Mouse (Mus musculus) midbrain, embryonic 10.5 days (tissue): ENCODE measurements around the gene Pld4. TPM values are rescaled to one million over a fixed set of nuclear protein-coding genes. Genes with fewer than 3 reads are reported as not detected.
A peak's percentile ranks its signal among the peaks of the same experiment; 100 is the strongest.

Source experiments
- DNase-seq: peaks from one replicate; pipeline ENCODE4 v3.0.0-alpha.2; 2017; ENCODE audit warnings: low spot score
- H3K27ac ChIP-seq: fragments of 300-500 bp; sonication (generic); replicated peaks from 2 replicates; pipeline ENCODE4 v1.5.1; 2016; ENCODE audit warnings: mild to moderate bottlenecking
- H3K27me3 ChIP-seq: fragments of 300-500 bp; sonication (generic); 2 replicates; pipeline ENCODE4 v1.6.1; 2016; ENCODE audit warnings: low read depth, mild to moderate bottlenecking; ENCODE audit not compliant: poor library complexity, severe bottlenecking
- H3K36me3 ChIP-seq: fragments of 300-500 bp; sonication (generic); 2 replicates; pipeline ENCODE4 v1.6.1; 2016; ENCODE audit warnings: mild to moderate bottlenecking, moderate library complexity
- H3K4me1 ChIP-seq: fragments of 300-500 bp; sonication (generic); 2 replicates; pipeline ENCODE4 v1.6.1; 2016
- H3K4me3 ChIP-seq: fragments of 300-500 bp; sonication (generic); 2 replicates; pipeline ENCODE4 v1.5.1; 2016; ENCODE audit warnings: mild to moderate bottlenecking, moderate library complexity
- H3K9me3 ChIP-seq: fragments of 300-500 bp; sonication (generic); replicated peaks from 2 replicates; pipeline ENCODE4 v1.6.1; 2016; ENCODE audit warnings: mild to moderate bottlenecking
- WGBS: fragments of 180-500 bp; shearing (Covaris S2); methylation state at CpG from one replicate; pipeline ENCODE4 v1.1.7; 2016; 5-methylcytosine and 5-hydroxymethylcytosine counted together
- polyA plus RNA-seq: library from polyadenylated mRNA; unstranded; fragments of >200 nt; fragmentation: Nextera tagmentation; extraction: Ambion mirVana; gene quantifications from 2 replicates; pipeline ENCODE4 v1.2.1, GENCODE M21; 2016

Pld4 gene
- polyA plus RNA-seq, result 3.7 and 5.7 TPM in 2 replicates

DNA sequence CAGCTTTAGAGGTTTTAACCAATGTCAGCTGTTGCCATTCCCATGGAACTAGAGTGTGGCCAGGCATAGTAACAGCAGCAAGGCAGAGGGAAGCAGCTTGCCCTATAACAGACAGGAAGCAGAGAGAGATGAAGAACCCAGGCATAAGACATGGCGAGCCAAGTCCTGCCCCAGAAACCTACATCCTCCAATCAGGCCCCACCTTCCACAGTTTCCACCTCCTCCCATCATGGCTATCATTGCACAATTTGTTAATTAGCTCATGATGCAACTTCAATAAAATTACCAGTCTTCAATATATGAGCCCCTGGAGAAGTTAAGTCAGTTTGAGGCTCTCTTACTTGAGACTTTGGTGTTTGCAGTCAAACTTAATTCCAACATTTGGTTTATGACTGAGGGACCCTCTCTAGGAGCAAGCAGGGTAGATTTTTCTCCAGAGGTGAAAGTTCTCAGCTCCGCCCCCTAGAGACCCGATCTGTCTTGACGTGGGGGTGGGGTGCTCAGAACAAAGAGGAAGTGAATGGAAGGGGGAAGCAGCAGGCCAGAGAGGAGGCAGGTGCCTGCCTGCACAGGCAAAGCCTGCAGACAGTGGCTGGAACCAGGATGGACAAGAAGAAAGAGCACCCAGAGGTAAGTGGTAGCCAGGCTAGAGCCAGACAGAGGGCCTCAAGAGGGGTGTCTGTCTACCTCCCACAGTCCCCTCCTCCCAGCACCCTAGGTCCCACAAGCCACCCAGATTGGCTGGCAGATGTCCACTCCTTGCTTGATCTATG lies at the start of gene Pld4:
Pld4 (plus strand) TSS at position 502 of the 773 bp plus-strand sequence.
- Histone ChIP-seq H3K27ac (no peak within 1 kb of the TSS; the same call in 1 of the 2 replicates), H3K4me1 (0 out of 2 replicates have a peak, but pooled peaks cover 3% of the 10 kb centered on the region)

DNA sequence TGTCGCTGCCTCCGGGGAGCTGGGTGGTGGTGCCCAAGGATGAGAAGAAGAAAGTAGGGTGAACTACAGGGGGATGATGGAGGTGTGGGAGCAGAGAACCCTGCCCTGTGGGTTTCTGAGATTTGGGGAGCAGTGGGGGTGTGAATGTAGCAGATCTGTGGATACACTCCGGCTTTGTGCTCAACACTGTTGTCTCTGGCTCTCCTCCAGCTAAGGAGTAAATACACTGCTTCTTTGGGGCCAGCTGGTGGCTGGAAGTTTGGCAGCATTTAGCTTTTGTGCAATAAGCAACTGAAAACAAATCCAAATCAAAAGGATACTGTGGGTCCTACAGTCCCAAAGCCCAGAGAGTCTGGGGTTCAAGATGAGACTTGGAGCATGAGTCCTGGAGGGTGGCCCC lies 46.5 kb upstream of the Pld4 start:
- DNase-seq, result no peak
- 80% methylated on average over 3 of the region's 3 CpGs for WGBS
- H3K27me3 ChIP-seq, result peaks cover 7% of the 10 kb centered on the region
- no peak overlapping the region for H3K4me3 ChIP-seq
- no peak overlapping the region for H3K27ac ChIP-seq
- H3K9me3 ChIP-seq, result no peaks in the 10 kb centered on the region
- no peaks in the 10 kb centered on the region for H3K4me1 ChIP-seq
- H3K36me3 ChIP-seq, result no peaks in the 10 kb centered on the region

More for the DNA sequence above, at the start of gene Pld4:
- DNase-seq, result no peak
- Histone ChIP-seq H3K9me3 (0 out of 2 replicates have a peak, but pooled peaks cover 3% of the 10 kb centered on the region), H3K4me3 (no peak within 1 kb of the TSS), H3K36me3 (no peaks in the 10 kb centered on the region), H3K27me3 (no peaks in the 10 kb centered on the region)
- 37% methylated on average over 4 of the region's 4 CpGs for WGBS

DNA sequence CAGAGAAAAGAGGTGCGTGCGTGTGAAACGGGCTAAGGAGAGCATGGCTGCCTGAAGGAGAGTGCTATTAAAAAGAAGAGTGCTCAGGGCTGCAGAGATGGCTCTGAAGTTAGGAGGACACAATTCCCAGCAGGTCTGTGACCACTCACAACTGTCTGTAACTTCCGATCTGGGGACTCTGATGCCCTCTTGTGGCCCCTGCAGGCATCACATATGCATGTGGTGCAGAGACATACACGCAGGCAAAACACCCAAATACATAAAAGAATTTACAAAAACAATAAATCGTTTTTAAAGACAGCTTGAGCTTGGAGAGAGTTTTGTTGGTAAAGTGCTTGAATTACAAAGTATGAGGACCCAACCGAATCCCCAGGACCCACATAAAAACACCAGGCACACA lies 43.3 kb upstream of the Pld4 start:
- DNase-seq, result peak; percentile 68
- Histone ChIP-seq H3K36me3 (no peaks in the 10 kb centered on the region), H3K27ac (no peak overlapping the region), H3K4me3 (no peak overlapping the region), H3K9me3 (no peaks in the 10 kb centered on the region), H3K4me1 (peaks cover 11% of the 10 kb centered on the region), H3K27me3 (peaks cover 34% of the 10 kb centered on the region)
- WGBS, result 32% methylated on average over 7 of the region's 7 CpGs

DNA sequence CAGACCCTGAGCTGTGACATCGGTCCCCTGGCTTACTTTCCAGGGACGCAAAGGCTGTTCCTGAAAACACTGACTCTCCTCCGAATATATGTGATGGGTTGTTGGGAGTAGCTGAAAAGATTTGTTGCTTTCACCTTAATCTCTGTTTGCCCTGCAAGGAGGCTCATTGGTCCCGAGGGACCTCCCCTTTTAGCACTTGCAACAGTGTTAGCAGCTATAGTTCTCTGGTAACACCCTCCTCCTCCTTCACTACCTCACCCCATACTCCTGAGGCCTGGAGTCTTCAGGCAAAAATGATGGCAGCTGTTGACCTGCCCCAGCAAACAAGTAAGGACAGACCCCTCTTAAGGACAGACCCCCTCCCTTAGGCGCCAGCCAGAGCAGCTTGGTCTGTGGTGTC lies 41.5 kb upstream of the Pld4 start:
- H3K4me3 ChIP-seq, result no peak overlapping the region
- peaks cover 22% of the 10 kb centered on the region for H3K4me1 ChIP-seq
- H3K27me3 ChIP-seq, result peaks cover 52% of the 10 kb centered on the region
- no peaks in the 10 kb centered on the region for H3K36me3 ChIP-seq
- 59% methylated on average over 5 of the region's 5 CpGs for WGBS
- no peak overlapping the region for H3K27ac ChIP-seq
- no peak for DNase-seq
- no peaks in the 10 kb centered on the region for H3K9me3 ChIP-seq

DNA sequence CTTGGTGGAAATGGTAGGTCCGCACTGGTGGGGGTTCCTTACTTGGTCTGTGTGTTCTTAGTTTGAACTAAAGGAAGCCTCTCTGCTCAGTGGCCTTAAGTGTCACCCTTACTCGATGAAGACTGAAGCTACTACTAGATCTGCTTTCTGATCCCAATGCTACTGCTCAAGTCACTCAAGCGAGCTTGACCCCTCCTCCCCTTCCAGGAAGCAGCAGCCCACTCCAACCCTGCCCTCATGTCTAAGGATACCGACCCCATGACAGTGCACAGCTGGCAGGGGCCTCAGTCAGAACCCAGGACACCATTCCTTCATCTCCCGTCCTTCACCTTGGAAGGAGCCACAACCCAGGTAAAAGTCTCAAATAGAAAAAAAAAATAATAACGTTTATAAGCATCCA lies 40.2 kb upstream of the Pld4 start, which contains the start of gene Cep170b:
Cep170b (plus strand) TSS at position 240 of the 400 bp plus-strand sequence.
- no peaks in the 10 kb centered on the region for H3K36me3 ChIP-seq
- no peak within 1 kb of the TSS for H3K27ac ChIP-seq
- no peak for DNase-seq
- peaks cover 54% of the 10 kb centered on the region for H3K27me3 ChIP-seq
- 68% methylated on average over 6 of the region's 6 CpGs for WGBS
- no peaks in the 10 kb centered on the region for H3K9me3 ChIP-seq
- H3K4me1 ChIP-seq, result peaks cover 22% of the 10 kb centered on the region
- H3K4me3 ChIP-seq, result peak within 1 kb of the TSS; percentile 86

DNA sequence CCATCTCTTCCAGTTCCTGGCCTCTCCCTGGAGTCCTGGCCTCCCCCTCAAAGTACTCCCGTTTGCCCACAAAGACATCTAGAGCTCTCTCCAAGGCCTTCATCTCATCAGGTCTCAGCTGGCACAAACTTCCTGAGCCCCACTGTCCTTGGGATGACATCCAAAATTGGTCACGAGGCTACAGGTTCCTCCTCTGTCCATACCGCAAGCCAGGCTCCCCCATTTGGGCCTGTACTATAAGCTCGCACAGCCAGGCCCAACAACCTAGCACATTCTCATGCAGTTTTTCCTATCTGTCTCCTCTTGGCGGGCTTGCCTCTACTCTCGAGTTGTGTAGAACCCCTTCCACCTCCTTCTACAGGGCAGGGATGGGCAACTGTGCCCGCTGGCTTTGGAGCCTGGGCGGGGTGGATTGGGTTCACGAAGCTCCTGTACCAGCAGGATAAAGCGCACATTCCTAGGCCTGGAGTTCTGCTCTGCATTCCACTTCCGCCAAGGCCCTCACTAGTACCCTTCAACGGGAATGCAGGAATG lies 39.5 kb upstream of the Pld4 start:
- H3K9me3 ChIP-seq, result no peaks in the 10 kb centered on the region
- peaks cover 54% of the 10 kb centered on the region for H3K27me3 ChIP-seq
- H3K36me3 ChIP-seq, result no peaks in the 10 kb centered on the region
- 34% methylated on average over 12 of the region's 12 CpGs for WGBS
- peak overlapping the region; percentile 86 for H3K4me3 ChIP-seq
- no peak overlapping the region for H3K27ac ChIP-seq
- H3K4me1 ChIP-seq, result peaks cover 22% of the 10 kb centered on the region
- no peak for DNase-seq

DNA sequence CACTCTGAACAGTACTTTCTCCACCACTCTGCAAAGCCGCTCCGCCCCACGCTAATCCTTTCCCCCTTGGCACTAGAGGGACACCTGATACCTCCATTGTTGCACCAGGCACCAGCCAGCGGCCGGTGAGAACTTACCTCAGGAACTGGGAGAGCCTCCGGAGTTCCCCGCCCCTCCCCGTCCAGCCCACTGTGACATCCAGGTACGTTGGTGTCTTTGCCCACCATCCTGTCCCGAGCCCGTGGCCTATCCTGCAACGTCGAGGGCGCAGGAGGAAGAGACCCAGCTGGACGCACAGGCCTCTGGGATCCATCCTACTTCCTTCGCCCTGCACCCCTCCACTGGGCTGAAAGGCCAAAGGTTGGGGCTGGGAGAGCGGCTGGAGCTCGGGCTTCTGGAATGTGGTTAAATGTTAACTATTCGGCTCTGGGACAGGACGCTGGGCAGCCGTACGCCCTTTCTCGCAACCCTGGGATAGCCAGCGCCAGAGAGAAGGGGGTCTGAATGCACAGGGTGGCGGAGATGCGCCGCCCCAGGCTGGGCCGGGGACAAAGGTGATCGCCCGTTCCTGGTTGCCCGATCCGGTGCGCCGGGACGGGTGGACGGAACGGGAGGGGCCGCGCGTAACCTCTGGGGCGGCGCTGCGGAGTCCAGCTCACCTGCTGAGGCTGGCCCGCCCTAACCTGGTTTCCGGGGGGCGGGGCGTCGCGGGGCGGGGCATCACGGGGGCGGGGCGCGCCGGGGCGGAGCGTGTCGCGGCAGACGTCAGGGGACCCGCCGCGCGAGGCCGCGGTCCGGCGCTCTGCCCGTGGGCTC lies 38.8 kb upstream of the Pld4 start:
- peak; percentile 64 for DNase-seq
- Histone ChIP-seq H3K27me3 (peaks cover 55% of the 10 kb centered on the region), H3K4me3 (peak overlapping the region; percentile 86), H3K4me1 (peaks cover 23% of the 10 kb centered on the region), H3K36me3 (no peaks in the 10 kb centered on the region), H3K9me3 (no peaks in the 10 kb centered on the region), H3K27ac (peak overlapping the region; percentile 75; the same call in 1 of the 2 replicates)
- 2% methylated on average over 52 of the region's 69 CpGs for WGBS

DNA sequence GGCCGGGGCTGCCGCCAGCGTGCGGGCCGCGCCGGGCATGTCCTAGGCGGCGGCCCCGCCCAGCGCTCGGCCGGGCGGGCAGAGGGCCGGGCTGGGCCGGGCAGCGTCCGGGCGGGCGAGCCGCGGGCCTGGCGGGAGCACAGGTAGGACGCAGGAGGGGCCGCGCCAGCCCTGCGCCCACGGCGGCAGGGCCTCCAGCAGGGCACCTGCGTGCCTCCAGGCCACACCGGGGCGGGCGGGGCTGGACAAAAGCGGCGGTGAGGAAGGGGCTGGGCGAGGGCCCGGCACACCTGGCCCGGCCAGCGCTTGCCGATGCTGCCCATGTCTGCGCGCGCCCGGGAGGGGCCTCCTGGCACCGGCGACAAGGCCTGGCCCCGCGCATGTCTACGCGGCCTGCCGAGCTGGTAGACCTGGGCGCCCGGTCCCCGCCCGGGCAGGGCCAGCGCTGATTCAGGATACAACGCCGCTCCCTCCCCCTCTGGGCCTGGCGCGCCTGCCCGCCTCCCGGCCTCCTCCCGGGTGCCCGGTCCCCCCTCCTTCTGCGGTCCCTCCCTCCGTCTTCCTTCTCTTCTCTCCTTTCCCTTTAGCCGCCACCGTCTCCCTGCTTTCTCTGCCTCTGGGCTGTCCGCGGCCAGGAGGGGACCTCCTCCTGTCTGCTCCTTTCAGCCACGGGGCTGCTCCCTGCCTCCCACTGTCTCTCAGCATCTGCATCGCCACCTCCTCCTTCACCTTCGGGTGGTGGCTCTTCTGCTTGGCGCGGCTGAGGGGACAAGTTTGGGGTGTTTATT lies 38.0 kb upstream of the Pld4 start:
- no peaks in the 10 kb centered on the region for H3K9me3 ChIP-seq
- DNase-seq, result peak; percentile 46
- no peaks in the 10 kb centered on the region for H3K36me3 ChIP-seq
- peaks cover 60% of the 10 kb centered on the region for H3K27me3 ChIP-seq
- WGBS, result 1% methylated on average over 65 of the region's 75 CpGs
- H3K4me3 ChIP-seq, result peak overlapping the region; percentile 86
- H3K27ac ChIP-seq, result peak overlapping the region; percentile 75
- peaks cover 27% of the 10 kb centered on the region for H3K4me1 ChIP-seq

DNA sequence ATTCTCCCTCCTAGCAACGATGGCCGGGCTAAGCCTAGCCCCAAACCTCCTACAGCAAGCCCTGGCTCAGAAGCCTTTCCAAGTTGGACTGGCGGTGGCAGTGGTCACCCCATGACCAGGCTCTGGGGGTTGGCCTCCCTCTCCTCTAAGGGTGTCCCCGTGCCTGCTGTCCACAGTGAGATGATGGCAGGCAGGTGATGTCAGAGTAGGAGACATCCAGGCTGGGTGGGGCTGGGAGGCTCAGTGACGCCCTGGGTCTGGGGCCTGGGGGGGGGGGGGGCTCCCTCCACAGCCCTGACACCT lies 37.5 kb upstream of the Pld4 start:
- 10% methylated on average over 5 of the region's 5 CpGs for WGBS
- H3K27me3 ChIP-seq, result peaks cover 60% of the 10 kb centered on the region
- peak overlapping the region; percentile 86 for H3K4me3 ChIP-seq
- no peak for DNase-seq
- H3K9me3 ChIP-seq, result no peaks in the 10 kb centered on the region
- peak overlapping the region; percentile 75 for H3K27ac ChIP-seq
- H3K4me1 ChIP-seq, result peaks cover 27% of the 10 kb centered on the region
- no peaks in the 10 kb centered on the region for H3K36me3 ChIP-seq

DNA sequence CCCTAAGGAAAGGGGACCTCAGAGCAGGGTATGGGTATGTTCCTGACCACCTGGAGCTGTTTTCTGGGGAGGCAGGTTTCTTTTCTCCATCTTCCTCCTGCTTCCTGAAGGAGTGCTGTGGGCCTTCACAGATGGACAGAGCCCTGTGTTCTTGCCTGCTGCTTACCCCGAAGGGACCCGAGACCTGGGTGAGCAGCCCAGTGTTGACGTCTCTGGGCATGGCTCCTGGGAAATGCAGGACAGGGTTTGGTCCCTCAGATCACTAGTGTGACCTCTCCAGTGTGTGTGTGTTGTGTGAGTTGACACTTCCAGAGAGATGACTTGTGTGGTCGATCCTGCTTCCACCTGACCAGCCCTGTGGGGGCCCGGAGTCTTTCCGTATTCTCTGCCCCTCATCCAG lies 37.0 kb upstream of the Pld4 start:
- Histone ChIP-seq H3K36me3 (no peaks in the 10 kb centered on the region), H3K27ac (no peak overlapping the region), H3K4me1 (peaks cover 27% of the 10 kb centered on the region), H3K4me3 (peak overlapping the region; percentile 86; the same call in 1 of the 2 replicates), H3K27me3 (peaks cover 60% of the 10 kb centered on the region), H3K9me3 (no peaks in the 10 kb centered on the region)
- DNase-seq, result no peak
- WGBS, result 84% methylated on average over 6 of the region's 6 CpGs

DNA sequence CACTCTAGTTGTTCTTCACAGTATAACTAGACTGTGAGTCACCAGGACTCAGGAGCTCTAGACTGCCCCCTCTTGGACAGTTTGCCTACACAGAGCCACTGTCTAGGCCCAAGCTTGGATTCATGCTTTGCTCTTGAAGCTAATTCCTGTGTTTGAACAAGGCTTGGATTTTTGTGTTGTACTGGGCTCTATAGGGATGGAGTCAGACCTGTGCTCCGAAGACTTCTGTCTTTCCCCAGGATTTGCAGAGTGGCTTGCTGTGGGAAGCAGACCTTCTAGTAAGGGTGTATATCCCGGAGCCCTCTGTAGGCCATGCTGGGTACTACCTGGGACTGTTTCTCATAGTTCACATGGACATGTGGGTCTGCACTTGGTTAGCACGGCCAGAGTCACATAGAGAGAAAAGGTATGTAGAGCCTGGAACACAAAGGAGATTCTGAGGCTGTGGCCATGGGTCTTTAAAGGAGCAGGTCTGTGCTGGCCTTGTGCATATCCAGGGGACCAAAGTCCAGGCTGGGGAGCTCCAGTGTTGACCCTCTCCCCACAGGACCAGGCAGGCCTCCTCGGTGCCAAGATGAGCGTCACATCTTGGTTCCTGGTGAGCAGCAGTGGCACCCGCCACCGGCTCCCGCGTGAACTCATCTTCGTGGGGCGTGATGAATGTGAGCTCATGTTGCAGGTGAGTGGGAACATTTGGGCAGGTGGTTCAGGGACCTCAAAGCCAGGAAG lies 36.2 kb upstream of the Pld4 start:
- H3K4me1 ChIP-seq, result peaks cover 27% of the 10 kb centered on the region
- H3K9me3 ChIP-seq, result no peaks in the 10 kb centered on the region
- no peak overlapping the region for H3K27ac ChIP-seq
- H3K27me3 ChIP-seq, result peaks cover 54% of the 10 kb centered on the region
- no peak overlapping the region for H3K4me3 ChIP-seq
- WGBS, result 79% methylated on average over 11 of the region's 11 CpGs
- H3K36me3 ChIP-seq, result no peaks in the 10 kb centered on the region
- peak; percentile 70 for DNase-seq

DNA sequence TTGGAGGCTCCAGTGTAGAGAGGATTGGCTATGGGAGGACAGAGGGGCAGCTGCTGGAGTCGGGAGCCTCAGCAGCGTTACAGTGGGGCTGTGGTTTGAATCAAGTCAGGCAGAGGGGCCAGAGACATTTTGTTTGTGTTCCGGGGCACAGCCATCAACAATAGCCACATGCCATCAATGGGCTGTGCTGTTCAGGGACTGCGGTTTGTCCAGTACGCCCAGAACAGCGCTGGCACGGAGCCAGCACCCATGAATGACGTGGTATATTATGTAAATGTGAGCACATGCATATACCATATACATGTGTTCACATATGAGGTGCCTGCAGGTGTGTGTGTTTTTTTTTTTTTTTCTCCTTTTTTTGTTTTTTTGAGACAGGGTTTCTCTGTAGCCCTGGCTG lies 32.7 kb upstream of the Pld4 start:
- no peak for DNase-seq
- Histone ChIP-seq H3K27me3 (peaks cover 19% of the 10 kb centered on the region), H3K4me1 (peaks cover 9% of the 10 kb centered on the region), H3K36me3 (no peaks in the 10 kb centered on the region), H3K9me3 (no peaks in the 10 kb centered on the region), H3K27ac (no peak overlapping the region), H3K4me3 (no peak overlapping the region)
- 80% methylated on average over 8 of the region's 8 CpGs for WGBS
